Mouse (Mus musculus): ENCODE measurements around the gene Ppdpf. TPM values are rescaled to one million over a fixed set of nuclear protein-coding genes. Genes with fewer than 3 reads are reported as not detected.
A peak's percentile ranks its signal among the peaks of the same experiment; 100 is the strongest.

The Ppdpf gene
- polyA plus RNA-seq, 1 experiment from 2014 or later, result 607 TPM

DNA sequence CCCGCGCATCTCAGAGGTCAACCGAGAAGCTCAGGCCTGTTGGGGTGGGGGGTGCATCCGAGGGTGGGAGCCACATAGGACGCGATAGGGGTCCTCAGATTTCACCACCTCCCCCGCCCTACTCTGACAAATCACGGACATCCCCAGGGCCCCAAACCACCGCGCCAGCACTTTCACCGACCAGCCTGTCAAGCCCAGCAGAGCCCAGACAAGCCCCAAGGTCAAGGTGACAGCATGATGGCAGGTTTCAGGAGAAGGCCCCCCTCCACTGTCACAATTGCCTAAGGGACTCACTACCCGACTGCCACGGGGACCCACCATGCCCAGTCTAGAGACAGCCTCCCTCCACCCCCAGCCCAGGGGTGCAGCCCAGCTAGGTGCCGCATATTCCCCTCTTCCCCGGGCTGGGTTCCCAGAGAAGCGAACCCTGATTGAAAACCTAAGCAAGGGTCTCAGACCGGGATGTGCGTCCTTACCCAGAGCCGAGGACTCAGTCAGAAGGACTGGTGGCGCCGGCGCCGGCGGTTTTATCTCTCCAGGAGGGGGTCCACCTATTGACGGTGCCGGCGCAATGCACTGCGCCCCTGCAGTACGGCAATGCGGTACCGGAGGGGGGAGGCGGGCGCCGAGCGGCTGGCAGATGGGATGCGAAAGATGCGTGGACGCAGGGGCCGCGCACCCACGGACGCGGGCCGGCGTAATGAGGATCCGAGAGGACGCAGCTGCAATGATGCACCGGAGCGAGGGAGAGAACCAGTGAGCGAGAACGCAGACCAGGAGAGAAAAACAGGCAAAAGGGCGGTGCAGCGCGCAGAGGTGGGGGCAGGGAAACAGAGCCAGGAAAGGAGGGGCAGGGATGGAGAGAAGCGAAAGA lies 30.6 kb upstream of the Ppdpf start, which contains the start of gene Eef1a2:
Eef1a2 (minus strand) TSS at position 767 of the 874 bp plus-strand sequence.
- DNase-seq (ENCODE audit: low spot score) (peak; percentile 72), ATAC-seq (peak; percentile 70)
- 0 out of 2 replicates have a peak, but pooled peaks cover 3% of the 10 kb centered on the region for H3K27me3 ChIP-seq (replicated peaks; ENCODE audit: control insufficient read depth, insufficient read depth, low read length)
- H3K4me2 ChIP-seq (ENCODE audit: low read length), result peak within 1 kb of the TSS; percentile 68
- H3K9ac ChIP-seq (ENCODE audit: low read length), result peak within 1 kb of the TSS; percentile 72
- H3K9me3 ChIP-seq (replicated peaks; ENCODE audit: control insufficient read depth, low read length), result no peaks in the 10 kb centered on the region
- H3K27ac ChIP-seq (ENCODE audit: low read depth, low read length), result peak within 1 kb of the TSS; percentile 70
- peak within 1 kb of the TSS; percentile 45 for H3K4me3 ChIP-seq (ENCODE audit: low read depth, low read length)
- 3% methylated on average over 55 of the region's 55 CpGs for WGBS
- peaks cover 13% of the 10 kb centered on the region for H3K4me1 ChIP-seq (ENCODE audit: control insufficient read depth, insufficient read depth, low read length)
- no peaks in the 10 kb centered on the region for H3K36me3 ChIP-seq (ENCODE audit: control insufficient read depth, insufficient read depth, low read length)

DNA sequence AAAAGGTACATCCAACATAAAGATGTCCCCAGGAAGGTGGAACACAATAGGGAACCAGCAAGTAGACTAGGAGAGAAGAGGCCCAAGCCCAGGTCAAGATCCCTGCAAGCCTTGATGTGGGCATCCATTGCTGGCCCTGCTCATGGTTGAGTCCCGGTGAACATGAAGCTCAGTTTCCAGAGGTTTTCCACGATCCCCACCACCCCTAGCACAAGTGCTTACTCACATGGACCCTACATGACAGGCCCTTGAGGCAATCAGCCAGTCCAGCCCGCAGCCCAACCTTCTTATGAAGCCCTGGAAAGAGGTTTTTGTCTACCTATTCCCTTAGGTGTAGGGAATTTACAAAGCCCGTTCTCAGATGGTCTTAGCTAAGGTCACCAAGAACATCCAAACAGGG lies 29.9 kb upstream of the Ppdpf start:
- Histone ChIP-seq H3K4me3 (ENCODE audit: low read depth, low read length) (peak overlapping the region; percentile 45), H3K9me3 (replicated peaks; ENCODE audit: control insufficient read depth, low read length) (no peaks in the 10 kb centered on the region), H3K27ac (ENCODE audit: low read depth, low read length) (peak overlapping the region; percentile 70), H3K4me2 (ENCODE audit: low read length) (peak overlapping the region; percentile 68), H3K4me1 (ENCODE audit: control insufficient read depth, insufficient read depth, low read length) (peaks cover 13% of the 10 kb centered on the region), H3K9ac (ENCODE audit: low read length) (peak overlapping the region; percentile 72), H3K36me3 (ENCODE audit: control insufficient read depth, insufficient read depth, low read length) (no peaks in the 10 kb centered on the region), H3K27me3 (replicated peaks; ENCODE audit: control insufficient read depth, insufficient read depth, low read length) (0 out of 2 replicates have a peak, but pooled peaks cover 3% of the 10 kb centered on the region)
- ATAC-seq (no peak), DNase-seq (ENCODE audit: low spot score) (no peak)
- 82% methylated on average over 4 of the region's 4 CpGs for WGBS

GRCm38 (mm10) chr2:181157716-181158302 lies 29.2 kb upstream of the Ppdpf start:
- Histone ChIP-seq H3K4me1 (ENCODE audit: control insufficient read depth, insufficient read depth, low read length) (peaks cover 13% of the 10 kb centered on the region), H3K4me2 (ENCODE audit: low read length) (no peak overlapping the region)

DNA sequence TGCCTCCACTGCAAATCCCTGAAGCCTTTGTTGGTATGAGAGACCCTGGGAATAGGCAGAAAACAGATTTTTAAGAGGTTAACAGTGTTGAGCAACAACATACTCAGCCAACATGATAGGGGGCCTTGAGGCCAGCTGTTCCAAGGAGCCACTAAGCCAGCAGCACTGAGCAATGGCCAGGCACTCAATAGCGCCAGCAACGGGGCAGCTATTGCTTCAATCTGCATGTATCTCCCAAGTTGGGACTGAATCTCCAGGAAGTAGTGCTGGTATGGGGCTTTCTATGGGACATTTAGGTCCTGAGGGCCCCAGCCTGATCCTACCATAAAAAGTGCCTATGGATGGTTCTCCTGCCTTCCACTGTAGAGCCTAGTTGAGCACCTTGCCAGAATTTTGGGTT lies 28.6 kb upstream of the Ppdpf start:
- Histone ChIP-seq H3K27me3 (replicated peaks; ENCODE audit: control insufficient read depth, insufficient read depth, low read length) (0 out of 2 replicates have a peak, but pooled peaks cover 3% of the 10 kb centered on the region), H3K9me3 (replicated peaks; ENCODE audit: control insufficient read depth, low read length) (no peaks in the 10 kb centered on the region), H3K4me1 (ENCODE audit: control insufficient read depth, insufficient read depth, low read length) (peaks cover 13% of the 10 kb centered on the region), H3K4me3 (ENCODE audit: low read depth, low read length) (no peak overlapping the region), H3K36me3 (ENCODE audit: control insufficient read depth, insufficient read depth, low read length) (no peaks in the 10 kb centered on the region), H3K27ac (ENCODE audit: low read depth, low read length) (no peak overlapping the region), H3K9ac (ENCODE audit: low read length) (no peak overlapping the region), H3K4me2 (ENCODE audit: low read length) (no peak overlapping the region)
- DNase-seq (ENCODE audit: low spot score) (no peak), ATAC-seq (no peak)
- WGBS, result 93% methylated on average over 2 of the region's 2 CpGs

More at GRCm38 (mm10) chr2:181157716-181158302, 29.2 kb upstream of the Ppdpf start:
- no peak overlapping the region for H3K27ac ChIP-seq (ENCODE audit: low read depth, low read length)
- DNase-seq (ENCODE audit: low spot score), result no peak
- no peak overlapping the region for H3K4me3 ChIP-seq (ENCODE audit: low read depth, low read length)
- WGBS, result 79% methylated on average over 6 of the region's 6 CpGs
- no peak overlapping the region for H3K9ac ChIP-seq (ENCODE audit: low read length)
- H3K36me3 ChIP-seq (ENCODE audit: control insufficient read depth, insufficient read depth, low read length), result no peaks in the 10 kb centered on the region
- no peak for ATAC-seq
- H3K27me3 ChIP-seq (replicated peaks; ENCODE audit: control insufficient read depth, insufficient read depth, low read length), result 0 out of 2 replicates have a peak, but pooled peaks cover 3% of the 10 kb centered on the region
- H3K9me3 ChIP-seq (replicated peaks; ENCODE audit: control insufficient read depth, low read length), result no peaks in the 10 kb centered on the region

DNA sequence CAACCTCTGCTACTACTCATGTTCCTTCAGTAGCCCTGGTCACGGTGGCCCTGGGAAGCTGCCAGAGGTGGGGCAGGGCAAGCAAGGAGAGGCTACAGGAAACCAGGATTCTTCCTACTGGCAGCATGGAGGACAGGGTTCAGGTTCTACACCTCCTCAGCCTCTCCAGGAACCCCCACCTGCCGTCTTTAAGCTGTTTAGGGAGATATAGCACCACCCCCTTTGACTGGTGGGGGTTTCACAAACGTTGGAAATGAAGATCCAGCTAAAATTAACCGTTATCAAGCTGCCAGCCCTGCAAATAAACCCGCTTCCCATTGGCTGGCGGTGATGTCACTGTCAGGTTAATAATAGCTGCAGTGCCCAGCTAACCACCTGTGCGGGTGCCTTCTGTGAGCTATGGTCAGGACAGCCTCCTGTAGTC lies 27.9 kb upstream of the Ppdpf start:
- Histone ChIP-seq H3K9me3 (replicated peaks; ENCODE audit: control insufficient read depth, low read length) (no peaks in the 10 kb centered on the region), H3K4me2 (ENCODE audit: low read length) (peak overlapping the region; percentile 22; the same call in 1 of the 2 replicates), H3K36me3 (ENCODE audit: control insufficient read depth, insufficient read depth, low read length) (no peaks in the 10 kb centered on the region), H3K4me1 (ENCODE audit: control insufficient read depth, insufficient read depth, low read length) (peaks cover 13% of the 10 kb centered on the region), H3K27ac (ENCODE audit: low read depth, low read length) (peak overlapping the region; percentile 78; the same call in 1 of the 2 replicates), H3K27me3 (replicated peaks; ENCODE audit: control insufficient read depth, insufficient read depth, low read length) (0 out of 2 replicates have a peak, but pooled peaks cover 3% of the 10 kb centered on the region), H3K4me3 (ENCODE audit: low read depth, low read length) (no peak overlapping the region), H3K9ac (ENCODE audit: low read length) (peak overlapping the region; percentile 36; the same call in 1 of the 2 replicates)
- DNase-seq (ENCODE audit: low spot score) (peak; percentile 44), ATAC-seq (no peak)
- WGBS, result 51% methylated on average over 7 of the region's 7 CpGs

DNA sequence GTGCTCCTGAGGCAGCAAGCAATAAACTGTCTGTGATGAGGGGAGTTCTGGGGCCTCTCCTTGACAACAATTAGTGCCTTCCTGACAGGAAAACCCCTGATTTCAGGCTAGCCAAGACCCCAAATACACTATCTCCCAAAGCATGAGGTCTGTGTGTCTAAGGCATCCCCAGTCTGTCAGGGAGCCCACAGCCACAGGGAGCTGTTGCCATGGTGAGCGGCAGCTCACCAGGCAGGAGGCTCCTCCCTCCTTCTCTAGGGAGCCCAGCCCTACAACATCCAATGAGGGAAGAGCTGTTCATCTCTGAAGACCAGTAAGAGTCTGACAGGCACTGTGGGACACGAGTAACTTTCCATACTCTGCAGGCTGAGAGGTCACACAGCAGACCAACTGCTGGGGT lies 27.3 kb upstream of the Ppdpf start:
- H3K27me3 ChIP-seq (replicated peaks; ENCODE audit: control insufficient read depth, insufficient read depth, low read length), result 0 out of 2 replicates have a peak, but pooled peaks cover 3% of the 10 kb centered on the region
- H3K4me1 ChIP-seq (ENCODE audit: control insufficient read depth, insufficient read depth, low read length), result peaks cover 13% of the 10 kb centered on the region
- peak overlapping the region; percentile 36; the same call in 1 of the 2 replicates for H3K9ac ChIP-seq (ENCODE audit: low read length)
- H3K4me2 ChIP-seq (ENCODE audit: low read length), result peak overlapping the region; percentile 22; the same call in 1 of the 2 replicates
- WGBS, result 0% methylated on average over 2 of the region's 2 CpGs
- H3K36me3 ChIP-seq (ENCODE audit: control insufficient read depth, insufficient read depth, low read length), result no peaks in the 10 kb centered on the region
- H3K9me3 ChIP-seq (replicated peaks; ENCODE audit: control insufficient read depth, low read length), result no peaks in the 10 kb centered on the region
- no peak overlapping the region for H3K4me3 ChIP-seq (ENCODE audit: low read depth, low read length)
- ATAC-seq (peak; percentile 90), DNase-seq (ENCODE audit: low spot score) (peak; percentile 87)
- H3K27ac ChIP-seq (ENCODE audit: low read depth, low read length), result peak overlapping the region; percentile 78

- peaks cover 13% of the 10 kb centered on the region for H3K4me1 ChIP-seq (ENCODE audit: control insufficient read depth, insufficient read depth, low read length)
- no peak overlapping the region for H3K27ac ChIP-seq (ENCODE audit: low read depth, low read length)
- H3K9me3 ChIP-seq (replicated peaks; ENCODE audit: control insufficient read depth, low read length), result no peaks in the 10 kb centered on the region
- H3K4me2 ChIP-seq (ENCODE audit: low read length), result no peak overlapping the region
- DNase-seq (ENCODE audit: low spot score) (no peak), ATAC-seq (no peak)
- H3K36me3 ChIP-seq (ENCODE audit: control insufficient read depth, insufficient read depth, low read length), result no peaks in the 10 kb centered on the region
- no peak overlapping the region for H3K4me3 ChIP-seq (ENCODE audit: low read depth, low read length)
- 0 out of 2 replicates have a peak, but pooled peaks cover 2% of the 10 kb centered on the region for H3K27me3 ChIP-seq (replicated peaks; ENCODE audit: control insufficient read depth, insufficient read depth, low read length)
- 57% methylated on average over 4 of the region's 4 CpGs for WGBS
- no peak overlapping the region for H3K9ac ChIP-seq (ENCODE audit: low read length)
These were observed 26.2 kb upstream of the Ppdpf start for GRCm38 (mm10) chr2:181160821-181161220.

- WGBS, result 81% methylated on average over 5 of the region's 5 CpGs
These were observed 20.6 kb upstream of the Ppdpf start for GRCm38 (mm10) chr2:181166469-181166868.

More at GRCm38 (mm10) chr2:181166469-181166868, 20.6 kb upstream of the Ppdpf start:
- H3K36me3 ChIP-seq (ENCODE audit: control insufficient read depth, insufficient read depth, low read length), result no peaks in the 10 kb centered on the region
- no peak overlapping the region for H3K27ac ChIP-seq (ENCODE audit: low read depth, low read length)
- H3K9me3 ChIP-seq (replicated peaks; ENCODE audit: control insufficient read depth, low read length), result no peaks in the 10 kb centered on the region
- no peak overlapping the region for H3K9ac ChIP-seq (ENCODE audit: low read length)
- H3K4me3 ChIP-seq (ENCODE audit: low read depth, low read length), result no peak overlapping the region
- no peaks in the 10 kb centered on the region for H3K27me3 ChIP-seq (replicated peaks; ENCODE audit: control insufficient read depth, insufficient read depth, low read length)
- DNase-seq (ENCODE audit: low spot score) (no peak), ATAC-seq (no peak)
- no peaks in the 10 kb centered on the region for H3K4me1 ChIP-seq (ENCODE audit: control insufficient read depth, insufficient read depth, low read length)
- no peak overlapping the region for H3K4me2 ChIP-seq (ENCODE audit: low read length)

Data from forebrain, embryonic 14.5 days (tissue).